Mouse (Mus musculus): ENCODE measurements around the gene Rapgef4. TPM values are rescaled to one million over a fixed set of nuclear protein-coding genes. Genes with fewer than 3 reads are reported as not detected.

The Rapgef4 gene
- polyA plus RNA-seq, 1 experiment = 11.3 TPM

DNA sequence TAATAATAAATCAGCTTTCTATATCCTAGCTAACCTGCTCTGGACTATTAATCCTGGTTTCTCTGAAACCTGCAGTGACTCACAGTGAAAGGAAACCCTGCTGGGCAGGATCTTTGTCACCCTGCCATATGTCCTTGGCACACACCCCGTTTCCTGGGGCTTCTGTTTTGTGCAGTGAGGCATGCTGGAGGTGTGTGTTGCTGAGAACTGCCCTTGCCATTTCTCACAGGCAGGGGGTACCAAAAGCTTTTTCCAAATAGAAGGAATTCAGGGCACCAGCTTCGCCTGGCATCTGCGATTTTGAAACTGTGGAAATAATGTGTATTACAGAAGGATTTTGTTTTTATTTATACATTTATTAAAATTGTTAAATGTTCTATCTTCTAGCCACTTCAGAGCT, 40.8 kb downstream of the Rapgef4 start:
- no peaks in the 10 kb centered on the region for H3K4me1 ChIP-seq (ENCODE audit: control insufficient read depth, insufficient read depth, insufficient read length)
- H3K4me3 ChIP-seq (ENCODE audit: extremely low read depth, insufficient read depth, insufficient read length) = no peak overlapping the region
- H3K36me3 ChIP-seq (ENCODE audit: control insufficient read depth, insufficient read depth, low read length) = no peaks in the 10 kb centered on the region
- WGBS = 77% methylated on average over 3 of the region's 3 CpGs
- no peak for DNase-seq (ENCODE audit: low read depth in 1 of 2, low spot score in 2 of 2)
- TF ChIP-seq POLR2A (IDR thresholded peaks at IDR 0.05; ENCODE audit: low read depth, low read length) (no peak), CTCF (IDR thresholded peaks at IDR 0.05; ENCODE audit: extremely low read depth, insufficient read depth, insufficient read length, insufficient replicate concordance) (no peak)
- no peak overlapping the region for H3K27ac ChIP-seq (ENCODE audit: insufficient read depth, low read length)
- H3K27me3 ChIP-seq (ENCODE audit: control insufficient read depth, insufficient read depth, low read length) = no peaks in the 10 kb centered on the region

DNA sequence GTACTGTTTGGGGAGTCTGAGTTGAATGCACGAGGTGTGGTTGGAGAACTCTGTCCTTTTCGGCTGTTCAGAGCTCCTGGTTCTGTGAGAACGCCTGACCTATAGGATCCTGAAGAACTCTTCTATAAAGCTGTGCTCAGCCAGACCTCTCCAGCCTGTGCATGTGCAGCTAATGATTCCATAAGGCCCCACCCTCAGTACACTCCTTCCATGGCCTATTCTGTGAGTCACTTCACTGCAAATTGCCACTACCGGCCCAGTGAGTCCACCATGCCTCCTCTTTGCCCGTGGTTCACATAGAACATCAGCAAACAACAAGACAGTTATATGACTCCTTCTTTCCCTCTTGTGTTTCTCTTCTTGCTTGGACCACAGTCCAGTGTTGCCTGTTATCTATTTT, 42.8 kb downstream of the Rapgef4 start:
- no peak for DNase-seq (ENCODE audit: low read depth in 1 of 2, low spot score in 2 of 2)
- H3K4me3 ChIP-seq (ENCODE audit: extremely low read depth, insufficient read depth, insufficient read length) = no peak overlapping the region
- no peaks in the 10 kb centered on the region for H3K27me3 ChIP-seq (ENCODE audit: control insufficient read depth, insufficient read depth, low read length)
- H3K36me3 ChIP-seq (ENCODE audit: control insufficient read depth, insufficient read depth, low read length) = no peaks in the 10 kb centered on the region
- no peak overlapping the region for H3K27ac ChIP-seq (ENCODE audit: insufficient read depth, low read length)
- no peaks in the 10 kb centered on the region for H3K4me1 ChIP-seq (ENCODE audit: control insufficient read depth, insufficient read depth, insufficient read length)
- 93% methylated on average over 5 of the region's 5 CpGs for WGBS
- TF ChIP-seq POLR2A (IDR thresholded peaks at IDR 0.05; ENCODE audit: low read depth, low read length) (no peak), CTCF (IDR thresholded peaks at IDR 0.05; ENCODE audit: extremely low read depth, insufficient read depth, insufficient read length, insufficient replicate concordance) (no peak)

- Histone ChIP-seq H3K4me3 (ENCODE audit: extremely low read depth, insufficient read depth, insufficient read length) (no peak overlapping the region), H3K4me1 (ENCODE audit: control insufficient read depth, insufficient read depth, insufficient read length) (no peaks in the 10 kb centered on the region), H3K36me3 (ENCODE audit: control insufficient read depth, insufficient read depth, low read length) (no peaks in the 10 kb centered on the region), H3K27me3 (ENCODE audit: control insufficient read depth, insufficient read depth, low read length) (no peaks in the 10 kb centered on the region), H3K27ac (ENCODE audit: insufficient read depth, low read length) (no peak overlapping the region)
- WGBS = 91% methylated on average over 5 of the region's 5 CpGs
- TF ChIP-seq CTCF (IDR thresholded peaks at IDR 0.05; ENCODE audit: extremely low read depth, insufficient read depth, insufficient read length, insufficient replicate concordance) (no peak), POLR2A (IDR thresholded peaks at IDR 0.05; ENCODE audit: low read depth, low read length) (no peak)
- no peak for DNase-seq (ENCODE audit: low read depth in 1 of 2, low spot score in 2 of 2)
Measured at GRCm38 (mm10) chr2:72025660-72026059, 44.6 kb downstream of the Rapgef4 start.

DNA sequence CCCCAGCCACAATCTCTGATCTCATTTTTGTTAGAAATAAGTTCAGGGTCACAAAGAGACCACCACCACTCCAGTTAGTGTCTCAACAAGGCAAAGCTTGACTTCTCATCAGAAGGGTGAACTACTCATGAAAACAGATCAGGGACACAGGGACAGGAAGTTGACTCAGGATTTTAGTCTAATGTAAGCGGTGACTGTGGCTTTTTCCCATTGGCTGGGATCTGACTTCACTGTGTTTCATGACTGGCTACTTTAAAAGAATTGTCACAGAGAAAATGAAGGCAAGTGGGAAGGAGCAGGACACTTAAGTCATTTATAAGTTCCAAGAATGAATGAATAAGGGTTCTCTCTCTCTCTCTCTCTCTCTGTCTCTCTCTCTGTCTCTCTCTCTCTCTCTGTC, 45.5 kb downstream of the Rapgef4 start:
- 58% methylated on average over 1 of the region's 1 CpGs for WGBS
- Histone ChIP-seq H3K4me1 (ENCODE audit: control insufficient read depth, insufficient read depth, insufficient read length) (no peaks in the 10 kb centered on the region), H3K27me3 (ENCODE audit: control insufficient read depth, insufficient read depth, low read length) (no peaks in the 10 kb centered on the region), H3K4me3 (ENCODE audit: extremely low read depth, insufficient read depth, insufficient read length) (no peak overlapping the region), H3K36me3 (ENCODE audit: control insufficient read depth, insufficient read depth, low read length) (no peaks in the 10 kb centered on the region), H3K27ac (ENCODE audit: insufficient read depth, low read length) (no peak overlapping the region)
- no peak for TF ChIP-seq POLR2A (IDR thresholded peaks at IDR 0.05; ENCODE audit: low read depth, low read length)
- DNase-seq (ENCODE audit: low read depth in 1 of 2, low spot score in 2 of 2) = no peak

GRCm38 (mm10) chr2:72029081-72029480, 48.0 kb downstream of the Rapgef4 start:
- Histone ChIP-seq H3K27ac (ENCODE audit: insufficient read depth, low read length) (no peak overlapping the region), H3K36me3 (ENCODE audit: control insufficient read depth, insufficient read depth, low read length) (no peaks in the 10 kb centered on the region), H3K4me1 (ENCODE audit: control insufficient read depth, insufficient read depth, insufficient read length) (no peaks in the 10 kb centered on the region), H3K27me3 (ENCODE audit: control insufficient read depth, insufficient read depth, low read length) (no peaks in the 10 kb centered on the region), H3K4me3 (ENCODE audit: extremely low read depth, insufficient read depth, insufficient read length) (no peak overlapping the region)
- WGBS = 76% methylated on average over 1 of the region's 1 CpGs
- no peak for DNase-seq (ENCODE audit: low read depth in 1 of 2, low spot score in 2 of 2)
- TF ChIP-seq POLR2A (IDR thresholded peaks at IDR 0.05; ENCODE audit: low read depth, low read length) = no peak
- TF ChIP-seq CTCF (IDR thresholded peaks at IDR 0.05; ENCODE audit: extremely low read depth, insufficient read depth, insufficient read length, insufficient replicate concordance) = no peak

GRCm38 (mm10) chr2:72029586-72030144, 48.6 kb downstream of the Rapgef4 start:
- Histone ChIP-seq H3K4me3 (ENCODE audit: extremely low read depth, insufficient read depth, insufficient read length) (no peak overlapping the region), H3K27me3 (ENCODE audit: control insufficient read depth, insufficient read depth, low read length) (no peaks in the 10 kb centered on the region), H3K36me3 (ENCODE audit: control insufficient read depth, insufficient read depth, low read length) (no peaks in the 10 kb centered on the region), H3K4me1 (ENCODE audit: control insufficient read depth, insufficient read depth, insufficient read length) (no peaks in the 10 kb centered on the region), H3K27ac (ENCODE audit: insufficient read depth, low read length) (no peak overlapping the region)
- DNase-seq (ENCODE audit: low read depth in 1 of 2, low spot score in 2 of 2) = no peak
- no peak for TF ChIP-seq CTCF (IDR thresholded peaks at IDR 0.05; ENCODE audit: extremely low read depth, insufficient read depth, insufficient read length, insufficient replicate concordance)
- 83% methylated on average over 5 of the region's 5 CpGs for WGBS

DNA sequence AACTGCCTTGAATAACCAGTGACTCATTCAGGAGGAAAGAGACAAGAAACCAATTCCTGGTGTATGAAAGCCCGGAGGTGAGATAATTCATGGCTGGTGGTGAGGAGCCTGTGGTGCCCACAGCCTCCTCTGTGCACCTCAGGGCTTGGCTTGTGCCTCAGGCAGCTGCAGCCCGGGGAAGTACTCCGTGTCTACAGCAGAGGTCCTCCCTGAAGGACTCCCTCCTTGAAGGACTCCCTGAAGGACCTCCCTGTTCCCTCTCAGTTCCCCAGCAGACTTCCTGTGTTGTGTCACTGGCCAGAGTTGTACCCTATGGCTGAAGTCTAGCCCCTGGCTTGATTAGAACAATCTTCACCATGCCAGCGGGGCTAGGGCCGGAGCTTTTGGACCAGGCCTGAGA, 50.7 kb downstream of the Rapgef4 start:
- Histone ChIP-seq H3K36me3 (ENCODE audit: control insufficient read depth, insufficient read depth, low read length) (no peaks in the 10 kb centered on the region), H3K27me3 (ENCODE audit: control insufficient read depth, insufficient read depth, low read length) (no peaks in the 10 kb centered on the region), H3K4me1 (ENCODE audit: control insufficient read depth, insufficient read depth, insufficient read length) (no peaks in the 10 kb centered on the region), H3K4me3 (ENCODE audit: extremely low read depth, insufficient read depth, insufficient read length) (no peak overlapping the region), H3K27ac (ENCODE audit: insufficient read depth, low read length) (no peak overlapping the region)
- TF ChIP-seq POLR2A (IDR thresholded peaks at IDR 0.05; ENCODE audit: low read depth, low read length) (no peak), CTCF (IDR thresholded peaks at IDR 0.05; ENCODE audit: extremely low read depth, insufficient read depth, insufficient read length, insufficient replicate concordance) (no peak)
- 51% methylated on average over 5 of the region's 5 CpGs for WGBS
- no peak for DNase-seq (ENCODE audit: low read depth in 1 of 2, low spot score in 2 of 2)

All from spleen, adult 2 months (tissue).